Mouse (Mus musculus) inflammation-experienced regulatory T-cells, adult 16 weeks (primary cell): ENCODE results near the gene Defb10. TPM values are rescaled to one million over a fixed set of nuclear protein-coding genes. Genes with fewer than 3 reads are reported as not detected.

ENCODE experiments used
- polyA plus RNA-seq: library from polyadenylated mRNA; unstranded; fragments of 100-300 nt; shearing (Covaris generic); gene quantifications from one replicate; pipeline ENCODE4 v1.2.1, GENCODE M21; 2017

Gene Defb10
- polyA plus RNA-seq: not detected

DNA sequence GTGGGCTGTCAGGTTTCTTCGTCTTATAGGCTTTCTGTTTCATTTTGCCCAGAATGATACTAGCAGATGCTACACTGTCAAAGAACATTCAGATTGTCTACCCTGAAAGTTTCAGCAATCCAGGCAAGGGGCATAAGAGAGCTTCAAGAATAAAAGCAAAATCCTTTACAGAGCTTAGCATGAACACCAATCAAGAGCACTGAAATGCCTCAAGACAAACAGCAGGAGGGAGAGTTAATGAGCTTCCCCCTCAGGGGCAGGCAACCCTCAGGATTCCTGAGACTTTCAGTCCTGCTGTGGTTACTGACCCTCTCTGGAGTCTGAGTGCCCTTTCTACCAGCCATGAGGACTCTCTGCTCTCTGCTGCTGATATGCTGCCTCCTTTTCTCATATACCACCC lies at the start of gene Defb10:
Defb10 (plus strand) TSS at position 316 of the 400 bp plus-strand sequence.

DNA sequence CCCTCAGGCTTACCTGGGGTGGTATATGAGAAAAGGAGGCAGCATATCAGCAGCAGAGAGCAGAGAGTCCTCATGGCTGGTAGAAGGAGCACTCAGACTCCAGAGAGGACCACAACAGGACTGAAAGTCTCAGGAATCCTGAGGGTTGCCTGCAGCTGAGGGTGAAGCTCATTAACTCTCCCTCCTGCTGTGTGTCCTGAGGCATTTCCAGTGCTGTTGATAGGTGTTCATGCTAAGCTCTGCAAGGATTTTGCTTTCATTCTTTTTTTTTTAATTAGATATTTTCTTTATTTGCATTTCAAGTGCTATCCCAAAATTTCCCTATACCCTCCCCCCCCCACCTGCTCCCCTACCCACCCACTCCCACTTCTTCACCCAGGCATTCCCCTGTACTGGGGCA lies 26.6 kb downstream of the Defb10 start, which contains the start of gene Defb9:
Defb9 (minus strand) TSS at position 101 of the 400 bp plus-strand sequence.

GRCm38 (mm10) chr8:21906290-21906689 lies 47.6 kb downstream of the Defb10 start, which contains the start of gene Defb11:
Gene Defb11, minus strand, starts transcription at chr8:21906412.

Other genes starting within 250 kb of the Defb10 start
- gene Defa26, start 240.7 kb upstream of the Defb10 start, polyA plus RNA-seq: not detected
- gene Defa17, start 203.1 kb upstream of the Defb10 start, polyA plus RNA-seq: not detected
- not detected for gene Defa34, start 193.1 kb upstream of the Defb10 start, polyA plus RNA-seq
- not detected for gene AY761184, start 155.3 kb upstream of the Defb10 start, polyA plus RNA-seq
- gene Defa24, start 124.4 kb upstream of the Defb10 start, polyA plus RNA-seq: not detected
- not detected for gene Defb50, start 35.4 kb upstream of the Defb10 start, polyA plus RNA-seq
- gene Defb2, start 19.0 kb upstream of the Defb10 start, polyA plus RNA-seq: not detected
- not detected for gene Defb9, start 26.5 kb downstream of the Defb10 start, polyA plus RNA-seq
- not detected for gene Defb11, start 47.5 kb downstream of the Defb10 start, polyA plus RNA-seq
- gene Defb15, start 73.8 kb downstream of the Defb10 start, polyA plus RNA-seq: not detected
- not detected for gene Defb35, start 79.5 kb downstream of the Defb10 start, polyA plus RNA-seq
- not detected for gene Defb13, start 87.9 kb downstream of the Defb10 start, polyA plus RNA-seq
- gene Fam90a1a, start 99.8 kb downstream of the Defb10 start, polyA plus RNA-seq: not detected
- not detected for gene Ccdc70, start 110.9 kb downstream of the Defb10 start, polyA plus RNA-seq
- gene Atp7b, start 201.4 kb downstream of the Defb10 start, polyA plus RNA-seq: 0.16 TPM
- 12.4 TPM for gene Alg11, start 201.8 kb downstream of the Defb10 start, polyA plus RNA-seq